Mouse (Mus musculus) neural tube, embryonic 14.5 days (tissue): ENCODE data around the gene Gm20388. TPM values are rescaled to one million over a fixed set of nuclear protein-coding genes. Genes with fewer than 3 reads are reported as not detected.
"Not testable (repeated sequence)": the region's sequence is repeated elsewhere in the genome, so short reads cannot be mapped to it uniquely, and the experiment has no call there.

Source experiments
- ATAC-seq: fragments of 200-750 bp; cut with Nextera tagmentation; 2 replicates; pipeline ENCODE4 v1.8.0; 2017; ENCODE audit warnings: low read depth, mild to moderate bottlenecking, moderate TSS enrichment, moderate library complexity
- H3K27ac ChIP-seq: fragments of 300-500 bp; sonication (generic); 2 replicates; pipeline ENCODE4 v1.5.1; 2014; ENCODE audit warnings: low read depth, mild to moderate bottlenecking, control low read depth, low read length, moderate library complexity, mixed read lengths
- H3K27me3 ChIP-seq: fragments of 300-500 bp; sonication (generic); 2 replicates; pipeline ENCODE4 v1.6.1; 2014; ENCODE audit warnings: low read length; ENCODE audit not compliant: control insufficient read depth, insufficient read depth
- H3K36me3 ChIP-seq: fragments of 300-500 bp; sonication (generic); 2 replicates; pipeline ENCODE4 v1.6.1; 2014; ENCODE audit warnings: low read length, mixed read lengths; ENCODE audit not compliant: control insufficient read depth, insufficient read depth
- H3K4me1 ChIP-seq: fragments of 300-500 bp; sonication (generic); 2 replicates; pipeline ENCODE4 v1.6.1; 2014; ENCODE audit warnings: low read length; ENCODE audit not compliant: control insufficient read depth, insufficient read depth
- H3K4me2 ChIP-seq: fragments of 300-500 bp; sonication (generic); 2 replicates; pipeline ENCODE4 v1.6.1; 2014; ENCODE audit warnings: mild to moderate bottlenecking, low read depth, low read length, control low read depth
- H3K4me3 ChIP-seq: fragments of 300-500 bp; sonication (generic); 2 replicates; pipeline ENCODE4 v1.5.1; 2014; ENCODE audit warnings: low read depth, low read length, control low read depth, mixed read lengths
- H3K9ac ChIP-seq: fragments of 300-500 bp; sonication (generic); replicated peaks from 2 replicates; pipeline ENCODE4 v1.6.1; 2014; ENCODE audit warnings: low read depth, mild to moderate bottlenecking, control low read depth, low read length, mixed read lengths
- H3K9me3 ChIP-seq: fragments of 300-500 bp; sonication (generic); 2 replicates; pipeline ENCODE4 v1.6.1; 2016; ENCODE audit warnings: low read length; ENCODE audit not compliant: control insufficient read depth
- WGBS: fragments of 180-500 bp; shearing (Covaris S2); extraction: QIAGEN DNeasy Blood & Tissue Kit; methylation state at CpG from one replicate; pipeline ENCODE4 v1.1.7; 2014; 5-methylcytosine and 5-hydroxymethylcytosine counted together
- polyA plus RNA-seq: library from polyadenylated mRNA; unstranded; fragments of >200 nt; fragmentation: Nextera tagmentation; extraction: Ambion mirVana; gene quantifications from 2 replicates; pipeline ENCODE4 v1.2.1, GENCODE M21; 2014

Gm20388 gene
- polyA plus RNA-seq, 1 experiment from 2014 or later, result 10.3 TPM

DNA sequence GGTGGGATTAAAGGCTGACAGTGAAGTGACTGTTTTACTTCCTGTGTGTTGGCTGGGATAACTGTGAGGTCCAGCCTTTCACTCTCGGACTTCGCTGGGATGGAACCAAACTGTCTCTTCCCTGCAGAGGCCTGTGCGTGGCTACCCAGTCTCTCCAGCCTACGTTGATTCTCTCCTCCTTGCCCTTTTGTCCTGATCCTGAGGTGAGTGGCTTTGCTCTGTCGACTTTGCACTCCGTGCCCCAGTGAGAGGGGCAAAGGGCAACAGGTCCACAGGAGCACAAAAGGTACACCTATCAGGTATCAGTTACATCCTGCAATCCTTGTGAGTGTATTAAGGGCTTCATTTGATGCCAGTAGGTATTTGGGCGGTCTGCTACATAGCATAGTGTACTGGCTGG is 3512.8 kb downstream of the Gm20388 start, which contains the start of gene Def8:
Gene Def8 (plus strand): TSS at position 87 of the 400 bp plus-strand sequence.
- no peak within 1 kb of the TSS for H3K27ac ChIP-seq
- no peaks in the 10 kb centered on the region for H3K27me3 ChIP-seq
- peak within 1 kb of the TSS; percentile 30; the same call in 1 of the 2 replicates for H3K4me2 ChIP-seq
- WGBS, result 77% methylated on average over 7 of the region's 7 CpGs
- H3K4me1 ChIP-seq, result no peaks in the 10 kb centered on the region
- no peak within 1 kb of the TSS for H3K4me3 ChIP-seq
- peaks cover 2% of the 10 kb centered on the region for H3K9me3 ChIP-seq
- peaks cover 34% of the 10 kb centered on the region for H3K36me3 ChIP-seq
- no peak within 1 kb of the TSS; the same call in 1 of the 2 replicates for H3K9ac ChIP-seq
- ATAC-seq, result no peak

DNA sequence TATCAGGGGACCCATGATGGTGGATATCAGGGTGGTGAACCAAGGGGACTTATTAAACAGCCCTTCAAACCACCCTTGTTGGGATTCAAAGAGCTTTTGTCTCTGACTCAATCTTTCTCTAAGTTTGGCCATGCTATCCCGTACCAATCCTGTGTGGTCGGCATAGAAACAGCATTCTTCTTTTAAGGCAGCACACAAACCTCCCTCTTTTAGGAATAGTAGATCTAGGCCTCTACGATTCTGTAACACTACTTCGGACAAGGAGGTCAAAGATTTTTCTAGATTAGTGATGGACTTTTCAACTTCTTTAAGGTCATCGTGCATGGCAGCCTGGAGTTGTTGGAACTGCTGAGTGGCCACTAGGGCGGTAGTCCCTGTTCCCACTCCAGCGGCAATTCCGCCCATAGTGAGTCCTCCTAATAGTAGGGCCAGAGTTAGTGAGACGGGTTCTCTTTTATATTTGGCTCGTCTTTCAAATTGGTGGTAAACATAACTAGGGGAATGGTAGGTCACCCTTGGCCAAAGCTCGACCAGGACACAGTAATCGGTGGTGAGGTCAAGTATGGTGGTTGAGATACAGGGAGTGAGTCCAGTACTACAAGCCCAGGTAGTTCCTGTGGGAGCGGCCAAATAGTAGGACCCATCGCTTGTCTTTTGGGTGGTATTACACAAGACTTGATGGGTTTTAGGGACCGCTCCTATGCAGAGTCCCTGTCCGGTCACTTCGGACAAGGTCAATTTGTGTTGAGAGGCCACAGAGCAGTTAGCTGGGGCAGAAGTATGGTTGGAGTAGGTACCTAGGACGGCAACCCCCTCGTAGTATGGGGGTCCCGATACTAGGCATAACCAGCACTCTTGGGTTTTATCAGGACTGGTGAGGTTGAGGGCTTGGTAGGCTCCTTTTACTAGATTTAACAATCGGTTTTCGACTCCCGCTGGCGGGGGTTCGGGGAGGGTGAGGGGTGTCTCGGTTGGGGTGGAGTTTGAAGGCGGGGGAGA is 3516.2 kb downstream of the Gm20388 start:
- Histone ChIP-seq H3K9me3 (peaks cover 3% of the 10 kb centered on the region), H3K36me3 (peaks cover 4% of the 10 kb centered on the region), H3K4me2 (no peak overlapping the region), H3K9ac (no peak overlapping the region), H3K4me1 (no peaks in the 10 kb centered on the region), H3K27me3 (no peaks in the 10 kb centered on the region), H3K4me3 (no peak overlapping the region), H3K27ac (no peak overlapping the region)
- WGBS, result 96% methylated on average over 27 of the region's 27 CpGs
- ATAC-seq, result no peak

GRCm38 (mm10) chr8:123427639-123428275 is 3517.1 kb downstream of the Gm20388 start:
- H3K4me2 ChIP-seq, result no peak overlapping the region
- no peak overlapping the region for H3K27ac ChIP-seq
- no peak for ATAC-seq
- no peaks in the 10 kb centered on the region for H3K4me1 ChIP-seq
- no peak overlapping the region for H3K9ac ChIP-seq
- peaks cover under 1% of the 10 kb centered on the region for H3K36me3 ChIP-seq
- no peak overlapping the region for H3K4me3 ChIP-seq
- peaks cover 3% of the 10 kb centered on the region for H3K9me3 ChIP-seq
- H3K27me3 ChIP-seq, result no peaks in the 10 kb centered on the region
- 96% methylated on average over 24 of the region's 24 CpGs for WGBS

GRCm38 (mm10) chr8:123428343-123428893 is 3517.8 kb downstream of the Gm20388 start:
- whole genome bisulfite sequencing, result 95% methylated on average over 28 of the region's 29 CpGs
- no peaks in the 10 kb centered on the region for H3K4me1 ChIP-seq
- no peaks in the 10 kb centered on the region for H3K36me3 ChIP-seq
- no peak overlapping the region for H3K9ac ChIP-seq
- ATAC-seq, result no peak
- H3K27me3 ChIP-seq, result no peaks in the 10 kb centered on the region
- peaks cover 3% of the 10 kb centered on the region for H3K9me3 ChIP-seq
- no peak overlapping the region for H3K4me2 ChIP-seq
- no peak overlapping the region for H3K4me3 ChIP-seq
- no peak overlapping the region for H3K27ac ChIP-seq

DNA sequence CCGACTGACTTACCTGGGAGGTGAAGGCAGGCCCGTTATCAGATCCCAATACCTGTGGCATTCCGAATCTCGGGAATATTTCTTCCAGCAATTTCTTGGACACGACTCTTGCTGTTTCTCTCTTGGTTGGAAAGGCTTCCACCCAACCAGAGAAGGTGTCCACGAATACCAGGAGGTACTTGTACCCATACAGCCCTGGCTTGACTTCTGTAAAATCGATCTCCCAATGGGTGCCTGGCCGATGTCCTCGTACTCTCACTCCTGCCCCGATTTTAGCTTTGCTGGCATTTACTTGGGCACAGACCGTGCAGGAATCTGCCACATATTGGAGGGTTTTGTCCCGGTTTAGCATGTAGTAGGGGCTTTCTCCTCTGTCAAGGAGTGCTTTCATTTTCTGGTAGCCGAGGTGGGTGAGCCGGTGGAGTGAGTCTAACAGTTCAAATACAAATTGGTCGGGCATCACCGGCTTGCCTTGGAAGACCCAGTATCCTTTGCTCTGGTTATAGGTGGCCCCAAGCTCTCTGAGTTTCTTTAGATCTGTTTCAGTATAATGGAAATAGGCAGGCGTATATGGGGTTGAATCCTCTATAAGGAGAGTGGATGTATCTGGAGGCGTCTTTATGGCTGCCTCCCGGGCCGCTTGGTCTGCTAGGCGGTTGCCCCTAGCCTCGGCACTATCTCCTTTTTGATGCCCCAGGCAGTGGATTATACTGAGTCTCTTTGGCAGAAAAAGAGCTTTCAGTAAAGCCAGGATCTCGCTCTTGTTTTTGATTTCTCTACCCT is 3518.5 kb downstream of the Gm20388 start:
- H3K9me3 ChIP-seq, result peaks cover 3% of the 10 kb centered on the region
- no peak overlapping the region for H3K27ac ChIP-seq
- no peak overlapping the region for H3K9ac ChIP-seq
- H3K4me1 ChIP-seq, result no peaks in the 10 kb centered on the region
- H3K4me2 ChIP-seq, result no peak overlapping the region
- ATAC-seq, result no peak
- H3K36me3 ChIP-seq, result no peaks in the 10 kb centered on the region
- WGBS, result 96% methylated on average over 23 of the region's 23 CpGs
- no peaks in the 10 kb centered on the region for H3K27me3 ChIP-seq
- H3K4me3 ChIP-seq, result no peak overlapping the region

DNA sequence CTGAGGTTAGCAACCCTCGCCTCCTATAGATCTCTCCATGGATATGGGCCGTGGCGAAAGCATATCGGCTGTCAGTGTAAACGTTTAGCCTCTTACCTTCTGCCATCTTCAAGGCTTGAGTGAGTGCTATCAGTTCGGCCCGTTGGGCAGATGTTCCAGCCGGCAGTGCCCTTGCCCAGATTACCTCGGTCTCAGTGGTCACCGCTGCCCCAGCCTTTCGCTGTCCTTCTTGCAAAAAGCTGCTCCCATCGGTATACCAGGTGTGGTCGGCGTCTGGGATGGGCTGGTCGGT is 3519.0 kb downstream of the Gm20388 start:
- H3K9me3 ChIP-seq, H3K4me3 ChIP-seq, H3K36me3 ChIP-seq, H3K4me1 ChIP-seq, H3K27ac ChIP-seq, H3K9ac ChIP-seq, H3K27me3 ChIP-seq, ATAC-seq, H3K4me2 ChIP-seq: not testable (repeated sequence)
- WGBS, result 95% methylated on average over 15 of the region's 15 CpGs

- H3K36me3 ChIP-seq, H3K9me3 ChIP-seq, H3K27me3 ChIP-seq, H3K4me3 ChIP-seq, ATAC-seq, H3K27ac ChIP-seq, H3K9ac ChIP-seq, H3K4me2 ChIP-seq, H3K4me1 ChIP-seq: not testable (repeated sequence)
- 95% methylated on average over 7 of the region's 8 CpGs for WGBS
Measured at GRCm38 (mm10) chr8:123430936-123431335, 3520.3 kb downstream of the Gm20388 start.

DNA sequence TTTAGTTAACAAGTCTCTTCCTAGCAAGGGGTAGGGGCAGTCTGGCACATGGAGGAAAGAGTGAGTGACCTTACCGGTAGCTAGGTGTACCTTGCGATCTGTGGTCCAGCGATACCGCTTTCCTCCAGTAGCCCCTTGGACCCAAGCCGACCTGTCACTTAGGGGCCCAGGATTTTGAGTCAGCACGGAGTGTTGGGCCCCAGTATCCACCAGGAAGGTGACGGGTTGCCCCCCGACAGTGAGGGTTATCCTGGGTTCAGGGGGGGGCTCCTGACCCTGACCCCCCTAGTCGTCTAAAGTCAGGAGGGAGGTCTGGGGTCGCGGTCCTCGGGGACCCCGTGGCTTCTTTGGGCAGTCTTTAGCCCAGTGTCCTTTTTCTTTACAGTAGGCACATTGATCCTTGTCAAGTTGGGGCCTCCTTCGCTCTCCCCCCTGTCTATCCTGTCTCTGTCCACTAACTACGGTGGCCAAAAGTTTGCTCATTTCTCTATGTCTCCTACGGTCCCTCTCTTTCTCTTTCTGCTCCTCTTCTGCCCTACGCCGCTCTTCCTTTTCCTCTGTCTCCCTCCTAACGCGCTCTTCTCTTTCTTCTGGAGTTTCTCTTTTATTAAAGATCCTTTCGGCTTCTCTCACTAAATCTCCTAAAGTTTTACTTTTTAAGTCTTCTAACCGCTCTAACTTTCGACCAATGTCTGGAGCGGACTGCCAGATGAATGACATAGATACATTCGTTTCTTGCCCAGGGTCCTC is 3521.2 kb downstream of the Gm20388 start:
- no peak overlapping the region for H3K4me2 ChIP-seq
- no peaks in the 10 kb centered on the region for H3K27me3 ChIP-seq
- H3K36me3 ChIP-seq, result no peaks in the 10 kb centered on the region
- no peaks in the 10 kb centered on the region for H3K4me1 ChIP-seq
- H3K9me3 ChIP-seq, result peaks cover 3% of the 10 kb centered on the region
- H3K4me3 ChIP-seq, result no peak overlapping the region
- no peak overlapping the region for H3K9ac ChIP-seq
- no peak overlapping the region for H3K27ac ChIP-seq
- ATAC-seq, result no peak
- WGBS, result 97% methylated on average over 25 of the region's 25 CpGs
